Mouse (Mus musculus) E14TG2a.4 (cell line): ENCODE data around the gene Antxr2.

Source experiments
- CTCF ChIP-seq: conservative IDR thresholded peaks from 2 replicates; pipeline ENCODE4 v1.5.1; 2014; ENCODE audit warnings: low read length
- POU5F1 ChIP-seq: IDR thresholded peaks from 2 replicates; pipeline ENCODE4 v1.6.1; 2014; ENCODE audit warnings: low read length, borderline replicate concordance

- TF ChIP-seq CTCF (no peak), POU5F1 (no peak)
Observed at GRCm38 (mm10) chr5:98030902-98031641, at the start of gene Antxr2.
